20 mouse cellular contexts compared by ENCODE assay signal in the genomic region with DNA sequence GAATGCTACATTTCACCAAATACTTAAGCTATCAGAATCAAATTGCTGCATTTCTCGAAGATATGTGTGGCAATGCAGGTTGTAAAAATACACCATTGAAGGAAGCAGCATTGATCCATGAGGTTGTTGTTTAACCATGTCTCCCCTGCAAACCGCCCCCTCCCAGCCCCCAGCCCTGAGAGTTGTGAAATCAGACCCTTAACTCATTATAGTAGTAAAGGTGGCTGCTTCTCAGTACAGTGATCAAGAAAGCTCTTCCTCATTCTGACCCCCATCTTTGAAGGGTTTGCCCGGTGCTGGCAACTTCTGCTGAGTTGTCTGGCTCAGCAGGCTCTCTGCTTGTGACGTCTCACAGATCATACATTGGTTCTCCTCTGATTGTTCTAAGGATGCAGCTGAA.
DNase-seq lines count a peak whose midpoint lies in the region; ATAC-seq and TF ChIP-seq lines count a peak whose summit lies in the region.
"Had no signal": no experiment of that assay in that cellular context is flagged by ENCODE, and none has a peak within 500 bp of the region (broad histone marks: within the 10 kb centered on the region; RNA-seq: fewer than 3 reads in every experiment).

No protein-coding gene starts in this region.

- H3K27me3 ChIP-seq in liver, adult 2 months (ENCODE audit: control insufficient read depth, insufficient read depth, low read length): no peaks in the 10 kb centered on the region
- no peaks in the 10 kb centered on the region for H3K27me3 ChIP-seq in liver, embryonic 14.5 days (ENCODE audit: control insufficient read depth, insufficient read depth, low read length)
- no peaks in the 10 kb centered on the region for H3K27me3 ChIP-seq in forebrain, embryonic 10.5 days (ENCODE audit: poor library complexity, severe bottlenecking)
- H3K27me3 ChIP-seq: CH12.LX; embryonic facial prominence, embryonic 12.5 days; forebrain, embryonic 12.5 days; heart, embryonic 13.5 days; hindbrain, embryonic 12.5 days had no signal

- TF ChIP-seq POLR2A in liver, adult 2 months (IDR thresholded peaks at IDR 0.05; ENCODE audit: extremely low read depth, insufficient read depth, low read length): no peak
- TF ChIP-seq POLR2A in lung, adult 2 months (IDR thresholded peaks at IDR 0.05; ENCODE audit: borderline replicate concordance, extremely low read depth, low read depth, low read length): no peak

- H3K9me3 ChIP-seq in liver, embryonic 14.5 days (ENCODE audit: control insufficient read depth, low read length): no peaks in the 10 kb centered on the region
- H3K9me3 ChIP-seq in forebrain, embryonic 10.5 days: no peaks in the 10 kb centered on the region
- H3K9me3 ChIP-seq: embryonic facial prominence, embryonic 12.5 days; forebrain, embryonic 12.5 days; heart, embryonic 13.5 days; hindbrain, embryonic 12.5 days had no signal

- 29% methylated on average over 4 of the region's 4 CpGs for WGBS in liver, adult 2 months
- 43% methylated on average over 4 of the region's 4 CpGs for WGBS in liver, embryonic 14.5 days (ENCODE audit: insufficient replicate concordance)
- WGBS in lung, adult 2 months: 80% methylated on average over 4 of the region's 4 CpGs
- 84% methylated on average over 4 of the region's 4 CpGs for WGBS in forebrain, embryonic 10.5 days

- TF ChIP-seq EP300 in liver, embryonic 14.5 days (IDR thresholded peaks at IDR 0.05; ENCODE audit: low read depth): no peak

- peaks cover 7% of the 10 kb centered on the region; the same call in 1 of the 2 replicates for H3K4me1 ChIP-seq in liver, adult 2 months (ENCODE audit: control insufficient read depth, insufficient read depth, low read length)
- H3K4me1 ChIP-seq in liver, embryonic 14.5 days (replicated peaks; ENCODE audit: control insufficient read depth in 2 of 2, insufficient read depth in 2 of 2, low read length in 1 of 2): 0 out of 4 replicates have a peak, but pooled peaks cover 0 to 1% of the 10 kb centered on the region in 2 experiments
- no peaks in the 10 kb centered on the region for H3K4me1 ChIP-seq in lung, adult 2 months (ENCODE audit: control insufficient read depth, insufficient read depth, low read length)
- no peaks in the 10 kb centered on the region for H3K4me1 ChIP-seq in forebrain, embryonic 10.5 days
- H3K4me1 ChIP-seq: embryonic facial prominence, embryonic 12.5 days; forebrain, embryonic 12.5 days; hindbrain, embryonic 12.5 days had no signal

- peak overlapping the region; percentile 20; the same call in 1 of the 2 replicates for H3K4me2 ChIP-seq in liver, embryonic 14.5 days (ENCODE audit: low read depth)
- H3K4me2 ChIP-seq: embryonic facial prominence, embryonic 12.5 days; forebrain, embryonic 12.5 days; heart, embryonic 13.5 days; hindbrain, embryonic 12.5 days had no signal

- H3K9ac ChIP-seq in liver, adult 2 months (ENCODE audit: low read depth, low read length): peak overlapping the region; percentile 11; the same call in 1 of the 2 replicates
- no peak overlapping the region for H3K9ac ChIP-seq in liver, embryonic 14.5 days (replicated peaks)
- H3K9ac ChIP-seq: embryonic facial prominence, embryonic 12.5 days; forebrain, embryonic 12.5 days; heart, embryonic 13.5 days; hindbrain, embryonic 12.5 days had no signal

- peak overlapping the region; percentile 72 for H3K27ac ChIP-seq in liver, adult 2 months (replicated peaks; ENCODE audit: insufficient read depth, low read depth, low read length)
- no peak overlapping the region for H3K27ac ChIP-seq in liver, embryonic 14.5 days
- H3K27ac ChIP-seq in forebrain, embryonic 10.5 days: no peak overlapping the region
- H3K27ac ChIP-seq: embryonic facial prominence, embryonic 12.5 days; forebrain, embryonic 12.5 days; heart, embryonic 13.5 days; hindbrain, embryonic 12.5 days had no signal

- peak; percentile 70 for DNase-seq in liver, adult 2 months (ENCODE audit: extremely low read depth, low read depth, low spot score)
- DNase-seq in liver, embryonic 14.5 days (ENCODE audit: low read depth in 3 of 3, low spot score in 3 of 3): peak in 1 of 3 experiments; percentile 12
- DNase-seq in yolk sac, embryonic 10.5 days (ENCODE audit: low spot score): peak; percentile 15
- no peak for DNase-seq in lung, adult 2 months
- no peak for DNase-seq in forebrain, embryonic 10.5 days (ENCODE audit: extremely low spot score, low spot score)
- DNase-seq: adrenal gland, postnatal 14 days; cerebellum, adult 11-12 months; cerebellum, adult 9-10 months; cerebellum, postnatal 25 days; gastrocnemius, postnatal 10 days; heart, postnatal 4 days had no signal

- no peaks in the 10 kb centered on the region for H3K36me3 ChIP-seq in liver, adult 2 months (ENCODE audit: control insufficient read depth, insufficient read depth, low read length)
- no peaks in the 10 kb centered on the region for H3K36me3 ChIP-seq in liver, embryonic 14.5 days (replicated peaks; ENCODE audit: control insufficient read depth, insufficient read depth, low read depth)
- no peaks in the 10 kb centered on the region for H3K36me3 ChIP-seq in forebrain, embryonic 10.5 days (replicated peaks)
- H3K36me3 ChIP-seq: embryonic facial prominence, embryonic 12.5 days; forebrain, embryonic 12.5 days; heart, embryonic 13.5 days; hindbrain, embryonic 12.5 days had no signal

- peak; percentile 25; the same call in 1 of the 2 replicates for ATAC-seq in granulocyte monocyte progenitor cell, adult 5-6 weeks (replicated peaks; ENCODE audit: poor library complexity, severe bottlenecking)
- ATAC-seq in liver, embryonic 14.5 days (ENCODE audit: insufficient read depth): no peak
- ATAC-seq: activated CD4-positive, CD25-positive, alpha-beta regulatory T cell, adult 4 months; forebrain, embryonic 16.5 days; Patski had no signal

- H3K4me3 ChIP-seq in liver, adult 2 months (ENCODE audit: insufficient read depth, low read depth, low read length): no peak overlapping the region
- no peak overlapping the region for H3K4me3 ChIP-seq in liver, embryonic 14.5 days (ENCODE audit: insufficient read depth in 1 of 2, low read depth in 2 of 2, low read length in 2 of 2)
- no peak overlapping the region for H3K4me3 ChIP-seq in lung, adult 2 months (replicated peaks; ENCODE audit: extremely low read depth, low read depth, low read length)
- H3K4me3 ChIP-seq in forebrain, embryonic 10.5 days: no peak overlapping the region
- H3K4me3 ChIP-seq: embryonic facial prominence, embryonic 12.5 days; forebrain, embryonic 12.5 days; heart, embryonic 13.5 days; hindbrain, embryonic 12.5 days had no signal

- no peaks in the 10 kb centered on the region for H3K79me2 ChIP-seq in liver, adult 2 months (ENCODE audit: control insufficient read depth, insufficient read depth, low read length)

- TF ChIP-seq CTCF in liver, adult 2 months (IDR thresholded peaks at IDR 0.05; ENCODE audit: low read depth, low read length): no peak
- TF ChIP-seq CTCF in liver, embryonic 14.5 days (IDR thresholded peaks at IDR 0.05; ENCODE audit: low read depth): no peak
- TF ChIP-seq CTCF in lung, adult 2 months (IDR thresholded peaks at IDR 0.05; ENCODE audit: insufficient read depth, low read length): no peak

Comparison
In these comparisons a context has a peak if more than half of its experiments do, and no peak if none do; other contexts are left out.
1. DNase-seq: peak in liver, adult 2 months (single experiment) and yolk sac, embryonic 10.5 days (single experiment); none in lung, adult 2 months (single experiment) and forebrain, embryonic 10.5 days (single experiment).